Mouse (Mus musculus): Measurements from ENCODE around the gene Pcdh9.
A peak's percentile ranks its signal among the peaks of the same experiment; 100 is the strongest.

Gene Pcdh9

DNA sequence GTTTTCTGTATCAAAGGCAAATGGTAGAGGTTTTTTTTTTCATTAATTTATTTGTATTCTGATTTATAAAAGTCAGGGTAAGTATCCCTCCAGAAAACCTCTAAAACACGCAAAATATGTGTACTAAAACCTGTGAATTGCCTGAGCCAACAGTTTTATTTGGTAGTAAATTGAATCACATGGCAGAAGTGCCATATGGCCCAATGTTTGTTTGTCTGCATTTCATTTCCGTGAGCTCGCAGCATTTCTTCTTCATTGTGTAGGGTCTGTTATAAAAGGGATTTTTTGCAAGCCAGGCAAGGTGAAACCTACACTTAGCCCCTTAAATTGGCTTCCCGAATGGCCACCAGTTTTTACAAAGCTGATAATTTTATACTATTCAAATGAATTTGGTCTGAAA, 104.2 kb downstream of the Pcdh9 start:
- no peak for DNase-seq (ENCODE audit: low spot score)

DNA sequence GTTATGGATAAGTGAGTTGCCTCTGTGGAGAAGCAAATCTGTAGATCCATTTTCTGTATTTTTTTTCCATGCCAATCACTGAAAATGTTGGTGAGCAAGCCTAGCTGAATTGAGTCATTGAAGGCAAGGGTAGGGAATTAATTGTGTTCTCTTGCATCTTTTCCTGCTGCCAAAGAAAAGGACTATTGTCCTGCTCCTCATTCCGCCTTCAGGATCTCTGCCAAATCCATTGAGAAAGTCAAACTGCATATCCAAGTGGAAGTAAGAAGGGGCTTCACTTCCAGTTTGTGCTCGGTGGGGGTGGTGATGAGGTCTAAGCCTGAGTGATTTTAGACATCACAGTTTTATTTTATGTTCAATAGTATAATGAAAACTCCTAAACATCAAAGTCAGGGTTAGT, 105.4 kb downstream of the Pcdh9 start:
- no peak for DNase-seq (ENCODE audit: low spot score)

DNA sequence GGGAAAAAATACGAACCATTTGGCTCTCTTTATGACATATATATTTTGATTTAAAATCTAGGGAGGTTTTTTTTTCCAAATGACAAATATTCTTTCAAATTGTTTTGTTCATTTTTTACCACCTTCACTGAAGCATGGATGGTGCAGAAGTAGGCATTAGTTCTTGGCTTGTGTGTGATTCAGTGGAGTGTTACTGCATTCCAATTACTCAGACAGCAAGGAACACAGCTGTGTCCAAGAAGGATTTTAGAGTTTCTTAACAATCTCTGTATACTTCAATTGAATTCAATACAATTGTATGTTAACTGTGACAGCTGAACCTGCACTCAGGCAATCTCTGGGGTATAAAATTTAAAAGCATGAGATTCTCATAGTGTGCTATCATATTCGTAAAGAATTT, 127.6 kb downstream of the Pcdh9 start:
- DNase-seq (ENCODE audit: low spot score), result no peak

GRCm38 (mm10) chr14:93734077-93734673, 156.3 kb downstream of the Pcdh9 start:
- DNase-seq (ENCODE audit: low spot score), result no peak

DNA sequence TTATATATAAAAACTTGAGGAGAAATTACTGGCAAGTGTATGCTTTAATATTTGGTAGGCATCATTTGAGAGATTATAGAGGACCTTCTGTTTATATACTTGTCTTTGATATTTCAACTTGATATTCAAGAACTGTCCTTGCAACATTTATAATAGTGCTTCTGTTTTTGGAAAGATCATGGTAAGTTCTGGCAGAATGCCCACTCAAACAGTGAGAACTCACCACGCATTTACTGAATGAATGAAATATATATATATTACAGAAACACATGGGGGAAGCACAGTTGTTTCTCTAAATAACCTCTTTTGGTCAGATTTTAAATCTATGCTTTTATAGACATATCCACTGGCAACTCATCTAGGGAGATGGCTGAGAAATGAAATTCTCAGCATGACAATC, 164.7 kb downstream of the Pcdh9 start:
- DNase-seq (ENCODE audit: low spot score), result no peak

GRCm38 (mm10) chr14:93719208-93719607, 171.3 kb downstream of the Pcdh9 start:
- no peak for DNase-seq (ENCODE audit: low spot score)

- DNase-seq (ENCODE audit: low spot score), result peak; percentile 8
These were observed 177.1 kb downstream of the Pcdh9 start for GRCm38 (mm10) chr14:93713250-93713935.

DNA sequence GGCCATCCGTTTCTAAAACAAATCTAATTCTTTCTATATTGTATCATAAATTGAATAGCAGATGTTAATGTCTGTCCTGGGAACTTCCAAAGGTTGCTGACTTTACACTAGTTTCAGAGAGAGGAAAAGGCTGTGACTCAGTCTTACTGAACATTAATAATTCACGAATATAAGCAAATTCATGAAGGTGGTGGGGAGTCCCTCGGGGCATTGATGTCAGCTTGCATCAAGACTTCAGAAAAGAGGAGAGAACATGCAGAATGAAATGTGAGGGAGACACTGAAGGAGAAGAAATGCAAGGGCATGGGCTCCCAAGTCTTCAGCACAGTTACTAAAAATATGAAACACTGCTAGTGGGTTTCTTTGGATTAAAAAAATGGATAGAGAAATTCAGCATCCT, 181.8 kb downstream of the Pcdh9 start:
- DNase-seq (ENCODE audit: low spot score), result no peak

DNA sequence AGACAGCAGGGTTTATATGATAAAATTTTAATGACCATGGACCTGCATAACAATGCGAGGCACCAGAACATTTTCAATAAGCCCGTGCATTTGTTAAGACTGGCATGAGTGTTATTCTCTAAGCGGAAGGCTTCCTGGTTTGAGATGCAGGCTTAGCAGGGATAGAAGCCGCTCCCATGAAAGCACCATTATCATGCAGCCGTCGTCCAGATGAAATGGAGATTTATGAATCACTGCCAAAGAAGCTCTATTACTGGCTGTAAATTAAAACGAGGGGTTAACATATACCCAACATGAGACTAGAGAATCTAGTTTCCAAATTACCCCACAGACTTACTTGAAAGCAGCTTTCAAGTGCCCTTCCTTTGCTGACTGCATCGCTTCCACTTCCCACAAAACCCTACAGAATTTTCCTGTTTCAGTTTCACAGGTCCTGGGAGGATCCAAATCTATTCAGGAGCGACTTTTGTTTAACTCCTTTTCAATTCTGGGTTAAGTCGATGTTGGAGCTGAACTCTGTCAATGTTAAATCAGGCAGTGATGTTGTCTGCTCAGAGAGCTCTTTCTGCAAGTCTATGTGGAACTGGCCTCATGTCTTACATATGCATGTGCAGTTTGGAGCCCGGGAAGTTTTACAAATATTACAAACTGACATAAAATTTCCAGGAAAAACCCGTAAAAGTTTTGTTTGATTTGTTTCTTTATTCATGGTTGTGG, 188.9 kb downstream of the Pcdh9 start:
- no peak for DNase-seq (ENCODE audit: low spot score)

GRCm38 (mm10) chr14:93700916-93701315, 189.6 kb downstream of the Pcdh9 start:
- no peak for DNase-seq (ENCODE audit: low spot score)

GRCm38 (mm10) chr14:93684641-93685040, 205.8 kb downstream of the Pcdh9 start:
- no peak for DNase-seq (ENCODE audit: low spot score)

- DNase-seq (ENCODE audit: low spot score), result no peak
These were observed 215.0 kb downstream of the Pcdh9 start for GRCm38 (mm10) chr14:93675273-93676068.

DNA sequence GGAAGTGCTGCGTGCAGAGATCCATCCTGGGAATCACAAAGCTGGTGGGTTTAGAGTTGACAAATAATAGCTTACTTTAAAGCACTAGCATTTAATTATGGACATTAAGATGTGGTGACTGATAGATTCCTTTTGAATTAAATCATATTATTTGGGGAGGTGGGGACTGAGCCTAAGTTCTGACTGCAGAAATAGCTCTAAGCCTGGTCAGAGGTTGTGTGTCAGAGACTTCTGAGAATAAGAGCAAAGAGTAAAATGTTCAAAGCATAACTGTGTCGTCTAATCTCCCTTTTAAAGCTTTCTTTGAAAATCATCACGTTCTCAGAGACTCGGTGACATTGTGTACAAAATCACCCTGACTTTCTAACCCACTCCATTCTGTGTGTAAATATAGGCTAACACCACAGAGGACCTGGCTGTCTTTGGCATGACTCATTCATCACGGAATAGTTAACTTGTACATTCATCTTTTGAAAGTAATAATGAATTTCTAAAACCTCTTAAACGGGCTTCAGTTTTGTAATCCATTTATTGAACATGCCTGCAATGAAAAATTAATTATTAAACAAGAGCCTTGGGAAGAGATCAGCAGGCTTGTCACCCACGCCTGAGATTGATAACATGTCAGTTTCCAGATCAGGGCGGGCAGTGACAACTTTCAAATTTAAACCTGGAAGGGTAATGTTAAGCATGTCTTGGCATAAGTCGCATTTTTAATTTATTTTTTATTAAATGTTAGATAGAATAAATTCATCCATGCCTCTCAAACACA, 236.3 kb downstream of the Pcdh9 start:
- no peak for DNase-seq (ENCODE audit: low spot score)

GRCm38 (mm10) chr14:93627241-93627640, 263.2 kb downstream of the Pcdh9 start:
- DNase-seq (ENCODE audit: low spot score), result no peak

DNA sequence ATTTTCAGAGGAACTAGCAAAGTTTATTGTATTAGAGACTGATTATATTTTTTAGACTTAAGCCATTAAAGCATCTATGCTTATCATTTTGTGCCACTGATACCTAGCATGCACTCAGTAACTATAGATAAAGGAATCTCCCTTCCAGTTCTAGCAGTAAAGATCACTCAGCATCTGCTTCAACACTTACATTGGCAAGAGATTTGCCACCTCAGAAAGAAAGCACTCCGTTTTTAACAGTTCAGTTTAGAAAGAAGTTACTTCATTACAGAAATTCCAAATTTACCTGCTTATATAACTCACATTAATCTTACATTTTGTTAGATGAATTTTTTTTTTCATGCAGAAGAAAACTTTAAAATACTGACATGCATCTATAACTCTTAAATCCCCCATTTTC, 266.3 kb downstream of the Pcdh9 start:
- DNase-seq (ENCODE audit: low spot score), result no peak

GRCm38 (mm10) chr14:93621211-93621610, 269.3 kb downstream of the Pcdh9 start:
- DNase-seq (ENCODE audit: low spot score), result no peak

DNA sequence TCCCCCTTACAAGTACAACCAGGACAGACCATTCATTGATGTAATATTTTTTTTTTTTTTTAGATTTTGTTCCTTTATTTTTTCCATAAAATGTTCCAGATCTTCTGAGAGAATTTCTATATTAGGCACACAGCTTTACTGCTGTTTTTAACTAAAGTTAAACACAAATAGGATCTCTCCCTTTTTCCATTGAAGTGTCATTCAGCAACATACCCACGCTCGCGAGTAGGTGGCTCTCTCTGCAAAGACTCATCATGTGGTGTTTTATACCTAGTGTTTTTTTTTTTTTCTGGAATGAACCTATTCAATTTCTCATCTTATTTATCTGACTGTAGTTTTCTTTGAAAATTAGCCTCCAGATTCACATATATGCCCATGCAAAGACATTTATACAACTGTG, 282.9 kb downstream of the Pcdh9 start:
- DNase-seq (ENCODE audit: low spot score), result no peak

DNA sequence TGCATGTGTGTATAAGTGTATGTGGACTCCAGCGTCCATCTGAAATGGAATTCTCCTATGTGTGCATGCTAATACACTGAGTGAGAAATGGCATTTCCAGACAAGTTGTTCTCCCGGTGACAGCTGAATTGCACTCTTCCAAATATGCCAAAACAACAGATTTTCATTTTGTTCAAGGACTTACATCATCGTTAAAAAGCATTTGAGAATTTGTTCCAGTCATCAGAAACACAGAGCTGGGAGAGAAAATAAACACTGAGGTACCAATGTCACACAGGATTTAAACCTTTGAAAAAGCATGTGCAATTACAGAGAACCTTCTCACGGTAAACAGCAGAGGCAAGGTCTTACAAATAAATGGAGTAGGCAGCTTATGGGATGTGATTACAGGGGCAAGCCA, 290.5 kb downstream of the Pcdh9 start:
- DNase-seq (ENCODE audit: low spot score), result no peak

GRCm38 (mm10) chr14:93585432-93586024, 305.0 kb downstream of the Pcdh9 start:
- no peak for DNase-seq (ENCODE audit: low spot score)

GRCm38 (mm10) chr14:93564361-93564760, 326.1 kb downstream of the Pcdh9 start:
- DNase-seq (ENCODE audit: low spot score), result peak; percentile 43

DNA sequence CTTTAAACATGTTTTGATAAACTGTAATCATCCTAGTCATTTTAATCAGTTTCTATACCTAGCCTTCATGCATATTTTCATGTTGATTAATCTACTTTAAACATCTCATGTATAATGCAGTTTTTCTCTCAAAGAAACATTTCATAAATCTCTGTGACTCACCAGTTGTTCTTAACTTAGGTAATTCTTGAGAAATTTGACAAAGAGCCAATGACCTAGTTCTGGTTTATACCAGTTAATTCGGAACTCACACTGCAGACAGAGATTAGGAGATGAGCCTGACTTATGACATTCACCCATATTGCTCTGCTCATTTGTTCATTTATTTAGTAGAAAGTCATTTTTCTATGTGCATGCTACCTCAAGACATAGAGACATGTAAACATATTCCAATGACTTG, 328.9 kb downstream of the Pcdh9 start:
- DNase-seq (ENCODE audit: low spot score), result peak; percentile 7
